Mouse (Mus musculus) cortical plate, adult 2 months (tissue): ENCODE data around the gene Grin3b.

Source experiments
- CTCF ChIP-seq: fragments of 200-500 bp; IDR thresholded peaks from 2 replicates; pipeline ENCODE4 v1.5.1; 2011; ENCODE audit warnings: mild to moderate bottlenecking, control low read depth, low read length; ENCODE audit not compliant: insufficient read depth; ENCODE audit errors: extremely low read depth
- POLR2A ChIP-seq: fragments of 200-500 bp; IDR thresholded peaks from 2 replicates; pipeline ENCODE4 v1.6.1; 2011; ENCODE audit warnings: mild to moderate bottlenecking, low read length, control low read depth; ENCODE audit not compliant: insufficient read depth; ENCODE audit errors: extremely low read depth

- TF ChIP-seq POLR2A (no peak), CTCF (no peak)
These were observed 43.1 kb downstream of the Grin3b start for GRCm38 (mm10) chr10:80013609-80014008.
